Mouse (Mus musculus) forebrain, embryonic 11.5 days (tissue): ENCODE measurements around the gene Zfp958. TPM values are rescaled to one million over a fixed set of nuclear protein-coding genes. Genes with fewer than 3 reads are reported as not detected.
"Not testable (repeated sequence)": the region's sequence is repeated elsewhere in the genome, so short reads cannot be mapped to it uniquely, and the experiment has no call there.

Experiments used
- ATAC-seq: fragments of 200-750 bp; cut with Nextera tagmentation; replicated peaks from 2 replicates; pipeline ENCODE4 v1.8.0; 2017; ENCODE audit warnings: moderate TSS enrichment; ENCODE audit not compliant: low FRiP score
- DNase-seq: peaks from one replicate; pipeline ENCODE4 v3.0.0-alpha.2; 2017; ENCODE audit warnings: low spot score
- H3K27ac ChIP-seq: fragments of 300-500 bp; sonication (generic); 2 replicates; pipeline ENCODE4 v1.5.1; 2014; ENCODE audit warnings: low read depth, low read length
- H3K27me3 ChIP-seq: fragments of 300-500 bp; sonication (generic); 2 replicates; pipeline ENCODE4 v1.6.1; 2014; ENCODE audit warnings: mild to moderate bottlenecking, low read length, mixed read lengths; ENCODE audit not compliant: control insufficient read depth, insufficient read depth
- H3K36me3 ChIP-seq: fragments of 300-500 bp; sonication (generic); 2 replicates; pipeline ENCODE4 v1.6.1; 2014; ENCODE audit warnings: mild to moderate bottlenecking, low read length, moderate library complexity, mixed read lengths; ENCODE audit not compliant: control insufficient read depth, insufficient read depth
- H3K4me1 ChIP-seq: fragments of 300-500 bp; sonication (generic); replicated peaks from 2 replicates; pipeline ENCODE4 v1.6.1; 2014; ENCODE audit warnings: low read length, mixed read lengths; ENCODE audit not compliant: control insufficient read depth, insufficient read depth
- H3K4me2 ChIP-seq: fragments of 300-500 bp; sonication (generic); 2 replicates; pipeline ENCODE4 v1.6.1; 2014; ENCODE audit warnings: low read depth, mild to moderate bottlenecking, low read length, moderate library complexity, mixed read lengths; ENCODE audit not compliant: severe bottlenecking
- H3K4me3 ChIP-seq: fragments of 300-500 bp; sonication (generic); 2 replicates; pipeline ENCODE4 v1.5.1; 2014; ENCODE audit warnings: low read depth, low read length
- H3K9ac ChIP-seq: fragments of 300-500 bp; sonication (generic); 2 replicates; pipeline ENCODE4 v1.6.1; 2014; ENCODE audit warnings: low read length
- H3K9me3 ChIP-seq: fragments of 300-500 bp; sonication (generic); 2 replicates; pipeline ENCODE4 v1.6.1; 2016; ENCODE audit warnings: low read length, mixed read lengths; ENCODE audit not compliant: control insufficient read depth
- WGBS: fragments of 180-500 bp; shearing (Covaris S2); extraction: QIAGEN DNeasy Blood & Tissue Kit; methylation state at CpG from one replicate; pipeline ENCODE4 v1.1.7; 2014; 5-methylcytosine and 5-hydroxymethylcytosine counted together
- polyA plus RNA-seq: library from polyadenylated mRNA; unstranded; fragments of >200 nt; fragmentation: Nextera tagmentation; extraction: Ambion mirVana; gene quantifications from 2 replicates; pipeline ENCODE4 v1.2.1, GENCODE M21; 2014

The Zfp958 gene
- polyA plus RNA-seq, 1 experiment from 2014 or later = 16.5 TPM

DNA sequence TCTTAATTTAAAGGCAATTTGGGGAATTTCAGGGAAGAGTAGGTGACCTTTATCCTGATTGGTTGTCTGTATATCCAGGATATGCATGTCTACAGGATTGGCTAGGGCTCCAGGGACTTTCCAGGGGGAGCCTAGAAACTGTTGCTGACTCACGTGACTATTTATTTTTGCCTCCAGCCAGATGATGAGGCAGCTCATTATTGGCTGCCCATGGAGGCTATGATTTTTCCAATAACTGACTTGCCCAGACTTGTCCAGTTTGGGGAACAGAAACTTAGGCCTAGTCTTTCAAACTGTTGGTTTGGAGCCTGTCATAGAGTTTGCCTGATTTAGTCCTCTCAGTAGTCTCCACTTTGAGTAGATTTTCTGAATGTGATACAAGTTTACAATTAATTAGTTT lies 14.4 kb downstream of the Zfp958 start:
- no peak overlapping the region for H3K27ac ChIP-seq
- ATAC-seq = no peak
- no peaks in the 10 kb centered on the region for H3K27me3 ChIP-seq
- no peak overlapping the region for H3K4me2 ChIP-seq
- 100% methylated on average over 1 of the region's 1 CpGs for WGBS
- H3K4me1 ChIP-seq = no peaks in the 10 kb centered on the region
- no peak overlapping the region for H3K9ac ChIP-seq
- H3K4me3 ChIP-seq = no peak overlapping the region
- DNase-seq = no peak
- H3K9me3 ChIP-seq = peaks cover 26% of the 10 kb centered on the region
- peaks cover 46% of the 10 kb centered on the region for H3K36me3 ChIP-seq

- no peaks in the 10 kb centered on the region; the same call in 1 of the 2 replicates for H3K9me3 ChIP-seq
- ATAC-seq = no peak
- no peak overlapping the region for H3K4me2 ChIP-seq
- no peak overlapping the region for H3K27ac ChIP-seq
- DNase-seq = no peak
- H3K4me1 ChIP-seq = no peaks in the 10 kb centered on the region
- no peaks in the 10 kb centered on the region for H3K36me3 ChIP-seq
- no peaks in the 10 kb centered on the region for H3K27me3 ChIP-seq
- no peak overlapping the region for H3K9ac ChIP-seq
- WGBS = 89% methylated on average over 4 of the region's 4 CpGs
- H3K4me3 ChIP-seq = no peak overlapping the region
Measured at GRCm38 (mm10) chr8:4637071-4637470, 24.1 kb downstream of the Zfp958 start.

DNA sequence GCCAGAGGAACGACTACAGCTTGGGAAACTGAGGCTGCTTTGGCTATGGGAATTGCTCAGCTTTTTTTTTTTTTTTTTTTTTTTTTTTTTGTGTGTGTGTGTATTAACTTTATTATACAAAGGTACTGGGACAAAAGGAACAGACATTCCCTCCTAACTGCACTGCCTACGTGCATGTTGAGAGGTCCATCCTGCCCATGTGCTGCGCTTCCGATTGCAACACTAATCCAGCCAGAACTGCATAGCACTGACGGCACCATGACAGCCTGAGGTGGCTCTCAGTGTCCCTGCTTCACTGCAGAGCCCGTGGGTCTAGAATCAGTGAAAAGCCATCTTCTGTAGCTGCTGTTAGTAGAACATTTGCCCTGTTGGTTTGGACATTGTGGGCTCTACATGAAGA lies 30.0 kb downstream of the Zfp958 start:
- H3K27ac ChIP-seq, DNase-seq, H3K9ac ChIP-seq, ATAC-seq, H3K27me3 ChIP-seq, H3K4me2 ChIP-seq, H3K4me3 ChIP-seq, H3K4me1 ChIP-seq, H3K9me3 ChIP-seq, H3K36me3 ChIP-seq: not testable (repeated sequence)
- WGBS = 82% methylated on average over 6 of the region's 6 CpGs

GRCm38 (mm10) chr8:4656536-4656935 lies 43.6 kb downstream of the Zfp958 start:
- WGBS = 92% methylated on average over 7 of the region's 7 CpGs
- DNase-seq = peak; percentile 67

DNA sequence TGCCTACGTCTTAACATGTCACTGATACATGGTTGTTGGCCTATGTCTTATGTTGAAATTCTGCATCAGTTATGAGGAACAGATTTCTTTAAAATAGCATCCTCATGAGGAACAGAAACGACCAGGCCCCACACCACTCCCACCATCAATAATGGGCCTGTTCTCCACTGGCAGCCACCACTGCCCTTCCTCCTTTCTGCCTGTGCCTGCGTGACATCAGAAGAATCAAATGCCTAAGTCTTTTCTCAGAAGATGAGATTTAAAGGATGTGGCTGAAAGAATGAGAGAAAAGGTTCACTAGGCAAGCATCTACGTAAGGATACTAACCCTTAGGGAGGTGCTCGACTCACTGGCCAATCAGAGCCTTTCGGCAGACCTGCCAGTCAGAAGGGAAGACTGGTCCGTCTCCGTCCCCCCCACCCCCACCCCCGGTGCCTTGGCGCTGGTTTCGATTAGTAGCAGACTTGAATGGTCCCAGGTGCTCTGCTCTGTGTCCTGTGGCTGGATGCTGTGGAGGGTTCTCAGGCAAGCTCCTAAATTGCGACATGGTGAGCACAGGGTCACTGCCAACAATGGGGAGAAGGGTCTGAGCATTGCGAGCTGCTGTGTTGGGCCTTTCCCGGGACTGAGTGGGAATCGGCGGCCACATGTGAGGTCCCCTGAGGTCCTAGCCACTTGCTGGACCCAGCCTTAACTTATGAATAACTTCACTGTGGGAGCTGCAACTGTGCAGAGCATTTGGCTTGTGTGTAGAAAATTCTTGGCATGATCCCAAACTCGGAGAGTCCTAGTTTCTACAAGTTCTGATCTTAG lies 62.4 kb downstream of the Zfp958 start:
- H3K27ac ChIP-seq = no peak overlapping the region
- 90% methylated on average over 17 of the region's 17 CpGs for WGBS
- ATAC-seq = no peak
- no peak overlapping the region for H3K4me3 ChIP-seq
- peaks cover 2% of the 10 kb centered on the region; the same call in 1 of the 2 replicates for H3K9me3 ChIP-seq
- no peak overlapping the region for H3K4me2 ChIP-seq
- no peak for DNase-seq
- H3K36me3 ChIP-seq = no peaks in the 10 kb centered on the region
- no peak overlapping the region for H3K9ac ChIP-seq
- H3K27me3 ChIP-seq = no peaks in the 10 kb centered on the region
- no peaks in the 10 kb centered on the region for H3K4me1 ChIP-seq

More at GRCm38 (mm10) chr8:4656536-4656935, 43.6 kb downstream of the Zfp958 start:
- no peak for ATAC-seq
- Histone ChIP-seq H3K4me1 (no peaks in the 10 kb centered on the region), H3K36me3 (no peaks in the 10 kb centered on the region), H3K9me3 (no peaks in the 10 kb centered on the region), H3K27me3 (no peaks in the 10 kb centered on the region), H3K4me3 (no peak overlapping the region), H3K9ac (no peak overlapping the region), H3K4me2 (no peak overlapping the region), H3K27ac (no peak overlapping the region)

GRCm38 (mm10) chr8:4676586-4676985 lies 63.6 kb downstream of the Zfp958 start:
- Histone ChIP-seq H3K36me3 (no peaks in the 10 kb centered on the region), H3K27me3 (no peaks in the 10 kb centered on the region), H3K27ac (no peak overlapping the region), H3K4me3 (peak overlapping the region; percentile 61), H3K4me1 (no peaks in the 10 kb centered on the region), H3K9me3 (peaks cover 2% of the 10 kb centered on the region; the same call in 1 of the 2 replicates), H3K4me2 (peak overlapping the region; percentile 59; the same call in 1 of the 2 replicates), H3K9ac (no peak overlapping the region; the same call in 1 of the 2 replicates)
- no peak for DNase-seq
- WGBS = 94% methylated on average over 7 of the region's 7 CpGs
- no peak for ATAC-seq

- WGBS = under 1% methylated on average over 72 of the region's 72 CpGs
- Histone ChIP-seq H3K9me3 (peaks cover 2% of the 10 kb centered on the region; the same call in 1 of the 2 replicates), H3K27me3 (no peaks in the 10 kb centered on the region), H3K4me1 (no peaks in the 10 kb centered on the region), H3K4me2 (peak overlapping the region; percentile 59), H3K27ac (peak overlapping the region; percentile 92), H3K9ac (peak overlapping the region; percentile 76), H3K36me3 (no peaks in the 10 kb centered on the region), H3K4me3 (peak overlapping the region; percentile 61)
- peak; percentile 92 for ATAC-seq
- DNase-seq = peak; percentile 98
Measured at GRCm38 (mm10) chr8:4677265-4678217, 64.6 kb downstream of the Zfp958 start.

DNA sequence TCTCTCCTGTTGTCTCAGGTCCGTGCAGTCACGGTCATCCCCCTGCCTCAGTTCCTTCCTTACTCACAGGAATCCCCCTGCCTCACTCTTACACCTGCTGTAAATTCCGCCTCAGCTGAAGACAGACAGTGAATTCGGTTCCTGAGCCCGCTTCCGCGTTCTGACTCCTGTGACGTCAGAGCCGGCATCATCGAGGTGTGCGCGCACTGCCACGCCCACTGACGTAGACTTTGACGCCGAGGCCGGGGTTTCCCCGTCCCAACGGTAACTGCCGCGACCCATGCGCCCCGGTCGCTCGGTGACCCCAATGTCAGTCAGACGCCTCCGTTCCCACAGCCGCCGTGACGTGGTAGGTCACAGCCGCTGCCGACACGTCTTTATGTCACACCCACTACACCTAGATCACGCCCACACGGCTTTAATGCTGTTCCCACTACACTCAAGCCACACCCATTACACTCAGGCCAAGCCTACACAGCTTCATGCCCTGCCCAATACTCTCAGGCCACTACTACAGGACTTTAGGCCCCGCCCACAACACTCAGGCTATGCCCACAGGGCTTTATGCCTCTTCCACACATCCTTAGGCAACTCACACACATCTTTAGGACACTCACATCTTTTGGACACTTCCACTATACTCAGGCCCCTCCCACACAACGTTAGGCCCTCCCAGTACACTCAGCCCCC lies 65.4 kb downstream of the Zfp958 start:
- H3K9me3 ChIP-seq = peaks cover 2% of the 10 kb centered on the region; the same call in 1 of the 2 replicates
- peak overlapping the region; percentile 61 for H3K4me3 ChIP-seq
- under 1% methylated on average over 37 of the region's 37 CpGs for WGBS
- no peaks in the 10 kb centered on the region for H3K4me1 ChIP-seq
- H3K4me2 ChIP-seq = peak overlapping the region; percentile 59
- H3K9ac ChIP-seq = peak overlapping the region; percentile 74
- DNase-seq = peak; percentile 93
- no peaks in the 10 kb centered on the region for H3K27me3 ChIP-seq
- H3K27ac ChIP-seq = peak overlapping the region; percentile 92
- peak; percentile 77 for ATAC-seq
- no peaks in the 10 kb centered on the region for H3K36me3 ChIP-seq
